Mouse (Mus musculus): ENCODE measurements around the gene Acadm. TPM values are rescaled to one million over a fixed set of nuclear protein-coding genes. Genes with fewer than 3 reads are reported as not detected.

The Acadm gene
- total RNA-seq, 2 experiments from 2014 or later: 1,259 to 1,274 TPM

DNA sequence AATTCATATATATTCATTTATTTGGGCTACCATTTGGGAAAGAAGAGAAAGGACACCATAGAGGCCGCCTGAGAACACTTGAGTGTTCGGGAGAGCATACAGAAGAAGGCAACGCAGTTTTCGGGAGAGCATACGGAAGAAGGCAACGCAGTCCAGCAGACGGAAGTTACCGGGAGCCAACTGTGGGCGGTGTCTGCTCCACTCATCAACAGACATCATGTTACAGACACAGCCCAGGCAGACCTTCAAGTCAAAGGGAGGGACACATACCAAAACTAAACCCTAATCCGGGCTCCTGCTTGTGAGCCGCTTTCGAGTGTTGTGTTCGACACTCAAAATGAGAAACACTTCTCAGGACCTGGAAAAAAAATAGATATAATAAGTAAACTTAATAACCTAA, 2.8 kb downstream of the Acadm start:
- DNase-seq: no peak

DNA sequence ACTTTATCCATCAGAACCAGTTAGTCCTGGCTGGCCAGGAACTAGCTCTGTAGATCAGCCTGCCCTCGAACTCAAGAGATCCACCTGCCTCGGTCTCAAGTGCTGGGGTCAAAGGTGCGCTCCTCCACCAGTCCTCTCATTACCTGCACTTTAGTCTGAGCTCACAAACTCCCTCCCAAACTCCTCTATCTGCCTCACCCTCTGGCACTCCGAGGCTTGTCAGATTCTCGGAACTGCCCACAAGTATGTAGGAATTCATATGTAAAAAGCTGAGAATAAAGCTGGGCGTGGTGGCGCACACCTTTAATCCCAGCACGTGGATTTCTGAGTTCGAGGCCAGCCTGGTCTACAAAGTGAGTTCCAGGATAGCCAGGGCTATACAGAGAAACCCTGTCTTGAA, 3.9 kb downstream of the Acadm start:
- no peak for DNase-seq

DNA sequence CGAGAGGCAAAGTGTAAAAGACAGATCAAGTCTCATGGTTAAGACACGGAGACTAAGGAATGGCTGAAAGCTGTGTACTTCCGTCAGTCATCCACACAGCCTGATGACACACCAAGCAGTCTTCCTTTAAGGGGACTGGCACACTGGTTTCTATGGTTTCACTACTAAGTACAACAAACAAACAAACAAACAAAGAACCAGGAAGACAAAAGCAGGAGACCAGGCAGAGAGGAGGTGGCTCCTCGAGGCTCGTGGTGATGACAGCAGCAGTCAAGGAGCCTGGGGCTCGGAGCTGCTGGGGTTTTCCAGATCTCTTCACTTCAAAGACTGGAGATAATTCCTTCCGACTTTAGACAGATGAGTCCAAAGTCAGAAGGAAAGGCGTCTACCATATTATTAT, 4.4 kb downstream of the Acadm start:
- DNase-seq: no peak

- no peak for DNase-seq
Measured at GRCm38 (mm10) chr3:153937116-153937810, 7.2 kb downstream of the Acadm start.

DNA sequence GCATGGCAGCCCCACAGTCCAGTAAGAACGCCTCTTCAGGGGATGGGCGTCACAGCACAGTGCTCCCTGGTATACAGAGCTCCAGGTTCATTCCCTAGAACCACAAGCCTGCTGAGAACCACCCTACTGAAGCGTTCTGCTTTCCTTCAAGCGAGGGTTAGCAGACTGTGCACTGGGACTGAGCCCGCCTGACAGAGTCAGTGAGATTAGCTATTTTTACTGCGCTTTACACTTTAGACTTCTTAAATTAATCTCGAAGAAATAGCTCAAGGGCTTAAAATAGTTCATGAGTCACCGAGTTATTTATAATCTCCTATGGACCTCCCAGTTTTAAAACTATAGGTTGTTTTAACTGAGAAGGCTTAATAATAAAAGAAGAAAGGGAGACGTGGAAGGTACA, 8.6 kb downstream of the Acadm start:
- DNase-seq: no peak

GRCm38 (mm10) chr3:153932461-153932860, 12.0 kb downstream of the Acadm start:
- DNase-seq: no peak

DNA sequence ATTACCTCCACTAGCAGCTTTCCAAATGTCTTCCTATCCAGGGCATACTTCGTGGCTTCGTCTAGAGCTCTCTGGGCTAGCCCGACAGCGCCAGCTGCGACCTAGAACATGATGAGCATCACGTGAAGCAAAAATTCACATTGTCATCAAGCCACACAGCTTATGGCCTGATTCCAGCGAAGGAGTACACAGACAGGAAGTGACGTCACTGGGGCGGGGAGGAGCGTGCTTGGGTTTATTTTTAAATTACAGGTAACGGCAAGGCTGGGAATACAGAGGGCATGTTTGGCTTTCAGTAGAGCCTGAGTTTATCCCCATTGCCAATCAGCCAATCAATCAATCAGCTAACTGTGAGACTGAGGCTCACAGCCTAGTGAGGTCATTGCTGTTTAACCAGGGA, 14.9 kb downstream of the Acadm start:
- DNase-seq: no peak

DNA sequence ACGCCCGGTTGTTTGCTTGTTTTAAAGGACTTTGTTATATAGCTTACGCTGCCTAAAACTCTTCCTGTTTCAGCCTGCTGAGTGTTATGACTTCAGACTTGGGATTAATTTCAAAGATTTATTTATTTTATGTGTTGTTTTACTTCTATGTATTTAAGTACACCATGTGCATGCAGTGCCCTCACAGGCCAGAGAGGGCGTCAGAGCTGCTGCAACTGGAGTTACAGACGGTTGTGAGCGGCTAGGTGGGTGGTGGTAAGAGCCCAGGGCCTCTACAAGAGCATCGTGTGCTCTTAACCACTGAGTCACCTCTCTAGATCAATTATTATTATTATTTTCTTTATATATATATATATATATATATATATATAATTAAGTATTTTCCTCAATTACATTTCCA, 18.1 kb downstream of the Acadm start:
- DNase-seq: no peak

- DNase-seq: no peak
Measured at GRCm38 (mm10) chr3:153921147-153921910, 23.1 kb downstream of the Acadm start.

GRCm38 (mm10) chr3:153917200-153917599, 27.2 kb downstream of the Acadm start:
- DNase-seq: no peak

GRCm38 (mm10) chr3:153913510-153914243, 30.8 kb downstream of the Acadm start:
- peak; percentile 26 for DNase-seq

DNA sequence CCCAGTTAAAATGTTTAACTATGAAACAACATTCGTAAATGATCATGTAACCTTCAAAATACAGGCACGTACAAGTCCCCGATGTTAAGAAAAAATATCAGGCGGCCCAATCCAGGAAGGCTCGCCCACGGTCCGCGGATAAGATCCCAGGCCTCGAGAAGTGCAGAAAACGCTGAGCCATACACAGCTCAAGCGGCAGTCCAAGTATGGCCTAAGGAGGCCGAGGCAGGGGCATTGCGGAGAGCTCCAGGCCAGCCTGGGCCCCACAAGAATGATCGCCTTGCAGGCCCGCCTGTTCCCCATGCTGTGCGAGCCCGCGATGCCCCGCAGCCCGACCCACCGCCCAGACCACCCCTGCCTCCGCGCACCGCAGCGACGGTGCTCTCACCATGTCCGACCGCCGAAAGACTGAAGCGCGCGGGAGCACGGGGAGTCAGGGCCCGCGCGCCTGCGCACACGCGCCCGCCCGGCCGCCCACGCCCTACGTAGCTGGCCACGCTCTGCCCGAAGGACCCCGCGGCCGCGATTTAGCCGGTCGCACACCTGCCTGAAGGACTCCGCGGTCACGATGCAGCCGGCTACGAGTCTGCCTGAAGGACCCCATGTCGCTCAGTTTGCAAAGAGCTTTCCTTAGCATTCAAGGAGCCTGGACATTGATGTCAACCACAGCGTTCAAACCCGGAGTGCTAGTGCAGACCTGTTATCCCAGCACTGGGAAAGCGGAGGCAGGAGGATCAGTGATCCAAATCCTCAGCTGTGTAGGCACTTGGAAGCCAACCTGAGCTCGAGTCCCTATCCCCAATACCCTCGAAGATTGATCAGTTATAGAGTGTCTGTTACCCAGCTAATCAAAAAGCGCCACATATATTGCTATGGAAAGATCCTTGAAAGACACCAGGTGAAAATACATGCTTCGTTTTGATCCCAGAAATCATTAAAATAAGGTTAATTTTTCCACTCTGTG, 31.6 kb downstream of the Acadm start, which contains the start of gene Rabggtb:
Gene Rabggtb, minus strand, starts transcription at position 464 of the 964 bp plus-strand sequence.
- DNase-seq: peak; percentile 97

- no peak for DNase-seq
Measured at GRCm38 (mm10) chr3:153911882-153912440, 32.5 kb downstream of the Acadm start.

GRCm38 (mm10) chr3:153911197-153911881, 33.1 kb downstream of the Acadm start:
- peak; percentile 25 for DNase-seq

DNA sequence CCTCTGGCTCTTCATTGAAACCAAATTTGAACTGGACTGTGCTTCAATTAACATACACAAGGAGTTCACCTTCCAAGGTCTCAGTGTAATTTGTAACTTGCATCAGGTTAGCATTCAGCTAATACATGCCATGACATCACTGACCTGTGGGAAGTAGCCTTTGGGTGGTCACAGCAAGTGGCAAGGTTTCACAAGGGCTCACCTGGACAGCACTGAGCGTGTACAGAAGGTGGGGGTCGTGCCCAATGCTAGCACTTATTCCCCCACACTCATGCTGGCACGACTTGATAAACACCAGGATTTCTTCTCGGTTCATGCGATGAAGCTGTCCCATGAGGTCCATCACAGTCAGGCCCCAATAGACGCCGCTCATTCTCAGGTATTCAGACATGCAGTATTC, 33.9 kb downstream of the Acadm start:
- DNase-seq: no peak

GRCm38 (mm10) chr3:153908919-153909318, 35.5 kb downstream of the Acadm start:
- no peak for DNase-seq

DNA sequence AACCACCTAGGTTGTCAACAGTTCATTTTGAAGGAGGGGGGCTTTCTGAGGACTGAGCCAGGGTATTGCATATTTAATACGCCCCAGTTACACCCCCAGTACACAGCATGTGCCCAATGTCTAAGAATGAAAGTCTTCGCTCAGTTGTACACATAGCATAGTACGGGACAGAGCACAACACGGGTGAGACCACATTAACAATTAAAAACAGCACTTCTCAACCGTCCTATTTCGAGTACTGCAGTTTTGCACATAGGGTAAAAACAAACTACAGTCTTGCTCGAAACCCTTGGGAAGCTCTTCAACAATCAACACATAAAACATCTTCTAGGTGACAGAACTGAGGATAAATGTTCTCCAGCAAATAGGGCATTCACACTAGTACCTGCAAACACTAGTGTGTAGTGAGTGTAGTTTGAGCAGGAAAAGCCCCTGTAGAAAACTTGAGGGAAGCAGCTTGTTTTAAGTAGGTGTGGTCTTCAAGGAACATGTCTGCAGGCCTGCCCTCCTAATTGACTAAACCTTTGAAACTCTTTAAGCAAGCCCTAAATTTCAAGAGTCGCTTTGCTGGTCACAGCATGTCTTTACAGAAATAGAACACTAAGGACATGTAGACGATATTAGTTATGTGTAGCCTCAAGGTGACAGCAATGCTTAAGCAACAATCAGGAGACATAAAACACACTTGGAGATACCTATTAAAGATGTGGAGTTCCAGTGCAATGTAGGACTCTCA, 38.1 kb downstream of the Acadm start, which contains the start of gene Msh4:
Gene Msh4, minus strand, starts transcription at position 3 of the 736 bp plus-strand sequence.
- no peak for DNase-seq

DNA sequence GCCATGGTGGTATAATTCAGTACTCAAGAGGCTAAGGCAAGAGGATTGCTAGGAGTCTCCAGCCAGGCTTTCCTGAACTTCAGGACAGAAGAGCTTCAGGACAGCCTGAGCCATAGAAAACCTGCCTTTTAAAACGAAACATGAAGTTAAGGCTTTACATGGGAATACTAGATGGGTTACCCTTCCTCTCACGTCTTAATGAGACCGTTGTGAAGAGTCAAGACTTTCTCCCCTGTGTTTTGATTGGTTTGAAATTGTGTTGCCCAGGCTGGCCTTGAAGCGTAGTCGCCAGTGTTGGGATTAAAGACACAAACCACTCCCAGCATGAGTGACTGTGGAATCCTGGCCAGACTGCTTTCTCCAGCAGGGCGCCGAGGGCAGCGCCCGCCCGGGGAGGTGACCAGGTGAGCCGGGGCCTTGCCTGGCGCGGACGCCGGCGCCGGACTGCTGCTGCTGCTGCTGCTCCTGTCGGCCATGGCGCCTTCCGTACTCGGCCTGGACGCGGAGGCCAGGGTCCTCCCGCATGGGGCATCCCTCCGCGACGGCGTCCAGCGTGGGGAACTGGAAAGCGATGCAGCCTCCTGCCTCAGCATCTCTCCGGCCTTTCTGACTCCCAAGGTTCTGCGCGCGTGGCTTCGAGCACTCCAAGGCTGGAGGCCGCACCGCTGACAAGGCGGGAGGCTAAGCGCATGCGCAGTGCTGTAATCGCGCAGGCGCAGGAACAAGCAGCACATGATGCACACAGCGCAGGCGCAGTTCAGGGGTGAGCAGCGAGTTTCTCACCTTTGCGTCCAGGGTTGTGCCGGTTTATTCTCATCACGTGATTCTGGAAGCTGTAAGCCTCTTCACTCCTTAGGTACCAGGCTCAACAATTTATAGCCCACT, 38.9 kb downstream of the Acadm start:
- no peak for DNase-seq

GRCm38 (mm10) chr3:153904586-153904985, 39.8 kb downstream of the Acadm start:
- peak; percentile 63 for DNase-seq

Measured in adrenal gland, postnatal 10 days (tissue).